Mouse (Mus musculus): ENCODE measurements around the gene Rfc2.

DNA sequence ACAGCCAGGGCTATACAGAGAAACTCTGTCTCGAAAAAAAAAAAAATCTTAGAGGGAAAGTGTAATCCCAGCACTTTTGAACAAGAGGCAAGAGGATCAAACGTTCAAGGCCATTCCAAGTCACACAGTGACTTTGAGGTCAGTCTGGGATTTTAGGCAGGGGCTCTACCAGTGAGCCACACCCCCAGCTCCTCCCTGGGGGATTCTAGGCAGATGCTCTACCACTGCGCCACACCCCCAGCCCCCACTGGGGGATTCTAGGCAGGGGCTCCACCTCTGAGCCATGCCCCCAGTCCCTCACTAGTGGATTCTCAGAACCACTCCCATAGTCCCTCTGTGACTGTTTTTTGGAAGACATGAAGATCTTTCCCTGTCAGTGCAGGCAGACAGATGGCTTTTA, 2.0 kb upstream of the Rfc2 start:
- TF ChIP-seq CTCF (IDR thresholded peaks at IDR 0.05; ENCODE audit: borderline replicate concordance, control insufficient read depth, extremely low read depth, insufficient read depth, low read length, poor library complexity) (no peak), POLR2A (IDR thresholded peaks at IDR 0.05; ENCODE audit: control insufficient read depth, extremely low read depth, insufficient read depth, low read length, poor library complexity) (no peak)
